In genomic region chr10:40284179-40284831, GRCm38 (mm10) we compare ENCODE assay signal across 11 mouse cellular contexts. TPM values are rescaled to one million over a fixed set of nuclear protein-coding genes. Genes with fewer than 3 reads are reported as not detected.
DNase-seq lines count a peak whose midpoint lies in the region; ATAC-seq and TF ChIP-seq lines count a peak whose summit lies in the region.
"Had no signal": no experiment of that assay in that cellular context is flagged by ENCODE, and none has a peak within 500 bp of the region (broad histone marks: within the 10 kb centered on the region; RNA-seq: fewer than 3 reads in every experiment).

No protein-coding gene starts in this region.

- H3K36me3 ChIP-seq in forebrain, postnatal 0 days (ENCODE audit: insufficient read depth): peaks cover 2% of the 10 kb centered on the region; the same call in 1 of the 2 replicates

- H3K4me1 ChIP-seq in forebrain, postnatal 0 days (ENCODE audit: insufficient read depth): no peaks in the 10 kb centered on the region

- H3K9ac ChIP-seq in forebrain, postnatal 0 days: no peak overlapping the region

- WGBS in forebrain, postnatal 0 days: 68% methylated on average over 10 of the region's 10 CpGs

- no peak overlapping the region for H3K27ac ChIP-seq in forebrain, postnatal 0 days (ENCODE audit: low read depth, low read length)
- H3K27ac ChIP-seq in layer of hippocampus, adult 2 months: peak overlapping the region; percentile 74

- H3K4me3 ChIP-seq in forebrain, postnatal 0 days (ENCODE audit: low read depth, low read length): no peak overlapping the region
- no peak overlapping the region for H3K4me3 ChIP-seq in layer of hippocampus, adult 2 months

- peak; percentile 7 for DNase-seq in left cerebral cortex, adult 11 months (ENCODE audit: low spot score)
- DNase-seq in left cerebral cortex, postnatal 4 days: no peak
- DNase-seq in forebrain, postnatal 0 days: peak; percentile 46
- peak; percentile 20 to 60 for DNase-seq in layer of hippocampus, adult 2 months (ENCODE audit: low spot score in 2 of 2)
- DNase-seq in right cerebral cortex, adult 2 months (ENCODE audit: low spot score in 2 of 2): peak; percentile 56 to 57
- DNase-seq in lung, postnatal 4 days: no peak
- DNase-seq in lung, postnatal 36 days: no peak
- DNase-seq: adrenal gland, adult 2 months; cerebellum, adult 9-10 months; kidney, postnatal 10 days; lung, adult 18-20 months had no signal

- ATAC-seq in forebrain, postnatal 0 days: peak; percentile 62

- H3K9me3 ChIP-seq in forebrain, postnatal 0 days (ENCODE audit: low read length): no peaks in the 10 kb centered on the region

- H3K27me3 ChIP-seq in forebrain, postnatal 0 days (ENCODE audit: insufficient read depth, low read length): no peaks in the 10 kb centered on the region

- TF ChIP-seq CTCF in forebrain, postnatal 0 days (IDR thresholded peaks at IDR 0.05; ENCODE audit: low read depth): no peak
- no peak for TF ChIP-seq CTCF in layer of hippocampus, adult 2 months (conservative IDR thresholded peaks at IDR 0.05)

- H3K4me2 ChIP-seq in forebrain, postnatal 0 days (ENCODE audit: low read depth): no peak overlapping the region

- intact Hi-C loops in left cerebral cortex, postnatal 4 days (cut with DNase I): no loop called here

RNA-seq across cellular contexts. Expression of gene Amd1, which starts 17.7 kb away (rescaled TPM):
- total RNA-seq in left cerebral cortex, postnatal 4 days (2021): 10 to 100 TPM; 50.6 to 56.3 TPM
- total RNA-seq in forebrain, postnatal 0 days (2014; rRNA removed): 73.9 and 75.1 TPM in 2 replicates
- polyA plus RNA-seq in forebrain, postnatal 0 days (2015; fragmentation: Nextera tagmentation; extraction: Ambion mirVana): 35.0 and 38.0 TPM in 2 replicates
- total RNA-seq in layer of hippocampus, adult 2 months (2021): 10 to 100 TPM; 81.6 to 83.1 TPM

RNA-seq across cellular contexts. Expression of gene Gtf3c6, which starts 26.4 kb away (rescaled TPM):
- 10 to 100 TPM; 37.0 to 42.5 TPM for total RNA-seq in left cerebral cortex, postnatal 4 days (2021)
- 35.0 and 41.9 TPM in 2 replicates for total RNA-seq in forebrain, postnatal 0 days (2014; rRNA removed)
- 45.4 and 55.0 TPM in 2 replicates for polyA plus RNA-seq in forebrain, postnatal 0 days (2015; fragmentation: Nextera tagmentation; extraction: Ambion mirVana)
- total RNA-seq in layer of hippocampus, adult 2 months (2021): 10 to 100 TPM; 27.5 to 29.9 TPM

RNA-seq across cellular contexts. Expression of gene Rpf2, which starts 37.5 kb away (rescaled TPM):
- 10 to 100 TPM; 30.0 to 36.4 TPM for total RNA-seq in left cerebral cortex, postnatal 4 days (2021)
- 39.9 and 43.9 TPM in 2 replicates for total RNA-seq in forebrain, postnatal 0 days (2014; rRNA removed)
- polyA plus RNA-seq in forebrain, postnatal 0 days (2015; fragmentation: Nextera tagmentation; extraction: Ambion mirVana): 66.7 and 74.3 TPM in 2 replicates
- total RNA-seq in layer of hippocampus, adult 2 months (2021): 10 to 100 TPM; 18.7 to 21.5 TPM

RNA-seq across cellular contexts. Expression of gene Cdk19, which starts 55.1 kb away (rescaled TPM):
- 10 to 100 TPM; 52.2 to 63.3 TPM for total RNA-seq in left cerebral cortex, postnatal 4 days (2021)
- 33.7 and 37.5 TPM in 2 replicates for total RNA-seq in forebrain, postnatal 0 days (2014; rRNA removed)
- polyA plus RNA-seq in forebrain, postnatal 0 days (2015; fragmentation: Nextera tagmentation; extraction: Ambion mirVana): 11.0 and 11.5 TPM in 2 replicates
- 10 to 100 TPM; 34.4 to 34.6 TPM for total RNA-seq in layer of hippocampus, adult 2 months (2021)

Comparison
In these comparisons a context has a peak if more than half of its experiments do, and no peak if none do; other contexts are left out.
1. DNase-seq: peak in left cerebral cortex, adult 11 months (single experiment), forebrain, postnatal 0 days (single experiment), layer of hippocampus, adult 2 months (2 of 2) and right cerebral cortex, adult 2 months (2 of 2); none in left cerebral cortex, postnatal 4 days (single experiment), lung, postnatal 4 days (0 of 2) and lung, postnatal 36 days (single experiment).